Mouse (Mus musculus) frontal cortex, postnatal 10 days (tissue): ENCODE data around the gene Acsm3.
"Not testable (repeated sequence)": the region's sequence is repeated elsewhere in the genome, so short reads cannot be mapped to it uniquely, and the experiment has no call there.

ENCODE experiments used
- DNase-seq, 2 experiments: peaks; one replicate each; pipeline ENCODE4 v3.0.0; 2022; ENCODE audit warnings: low spot score in 2 of 2, mixed read lengths in 1 of 2

Acsm3 gene

DNA sequence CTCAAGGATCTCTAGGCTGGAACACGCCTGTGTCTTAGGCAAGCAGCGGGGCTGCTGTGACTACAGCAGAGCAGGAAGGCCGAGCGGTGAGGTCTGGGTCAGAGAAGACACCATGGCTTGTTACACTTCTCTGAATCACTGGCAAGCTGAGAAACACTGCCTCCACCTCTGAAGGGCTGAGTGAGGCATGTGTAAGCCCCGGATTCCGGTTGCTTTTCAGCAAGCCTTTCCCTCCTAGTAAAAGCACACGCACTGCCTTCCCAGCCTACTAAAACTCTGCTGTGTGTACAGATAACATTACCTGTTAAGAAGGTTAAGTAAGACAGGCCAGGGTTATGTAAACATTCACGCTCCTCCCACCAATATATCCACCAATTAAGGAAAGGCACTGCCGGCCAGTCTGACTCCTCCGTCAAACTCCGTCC, at the start of gene Acsm3:
Acsm3 (plus strand) TSS at position 397 of the 425 bp plus-strand sequence.
- no peak for DNase-seq

DNA sequence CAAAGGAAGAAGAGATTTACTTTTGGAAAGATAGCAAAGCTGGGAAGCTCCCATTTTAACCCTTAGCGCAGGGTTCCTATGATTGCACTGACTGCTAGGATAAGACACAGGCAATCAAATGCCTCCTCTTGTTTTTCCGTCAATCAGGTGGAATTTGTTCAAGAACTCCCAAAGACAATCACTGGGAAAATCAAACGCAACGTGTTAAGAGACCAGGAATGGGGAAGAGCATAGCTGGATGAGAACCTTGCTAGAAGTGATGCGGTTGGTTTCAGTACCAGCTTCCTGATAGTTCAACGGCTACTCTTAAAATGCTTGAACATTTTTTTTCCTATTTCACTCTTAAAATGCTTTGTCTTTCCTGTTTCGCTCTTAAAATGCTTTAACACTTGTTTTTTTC, 46.6 kb upstream of the Acsm3 start:
- DNase-seq, result no peak

DNA sequence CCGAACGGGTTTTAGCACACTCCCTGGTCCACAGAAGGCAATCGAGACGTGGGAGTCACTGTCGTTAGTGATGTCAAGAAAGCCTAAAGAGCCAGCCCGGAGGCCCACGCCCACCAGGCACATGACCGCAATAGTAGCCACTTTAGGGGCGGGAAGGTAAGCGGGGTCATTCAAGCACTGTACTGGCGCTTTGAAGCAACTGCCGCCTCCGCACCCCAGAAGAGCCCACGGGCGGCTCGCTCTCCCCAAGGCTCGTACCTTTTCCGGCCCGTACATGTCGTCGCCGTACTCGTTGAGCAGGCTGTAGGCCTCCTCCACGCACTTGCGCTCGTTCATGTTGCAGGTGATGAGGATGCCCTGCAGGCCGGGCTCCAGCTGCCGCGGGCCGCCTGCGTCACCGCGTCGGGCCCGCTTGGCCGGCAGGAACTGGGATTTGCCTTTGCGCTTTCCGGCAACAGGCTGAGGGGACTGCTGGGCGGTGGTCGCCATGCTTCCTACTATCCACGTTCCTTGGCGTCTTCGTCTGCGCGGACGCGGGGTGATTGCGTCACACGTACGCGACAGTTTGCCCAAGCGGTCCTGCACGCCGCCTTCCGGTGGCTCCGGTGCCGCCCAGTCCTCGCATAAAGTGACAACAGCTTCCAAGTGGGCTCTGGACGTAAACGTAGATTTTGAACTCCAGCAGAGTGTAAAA, 40.3 kb upstream of the Acsm3 start, which contains the start of gene Thumpd1:
Thumpd1 (minus strand) TSS at position 546 of the 694 bp plus-strand sequence.
- peak; percentile 87 to 94 for DNase-seq

DNA sequence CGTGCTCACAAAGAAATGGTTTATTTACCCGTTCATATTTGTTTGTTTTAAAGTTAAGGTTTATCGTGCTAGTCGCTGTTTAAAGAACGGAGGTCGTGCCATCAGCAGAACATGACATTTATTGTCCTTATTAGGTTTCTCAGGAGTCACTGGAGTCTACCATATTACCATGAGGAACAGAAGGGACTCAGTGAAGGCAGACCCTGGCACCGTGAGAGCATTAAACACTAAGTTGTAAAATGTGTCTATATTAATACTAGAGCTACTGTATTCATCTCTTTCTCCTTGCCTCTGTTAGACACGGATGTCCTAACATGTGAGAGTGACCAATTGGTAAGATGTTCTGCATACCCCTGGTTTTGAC, 39.8 kb upstream of the Acsm3 start:
- no peak for DNase-seq

DNA sequence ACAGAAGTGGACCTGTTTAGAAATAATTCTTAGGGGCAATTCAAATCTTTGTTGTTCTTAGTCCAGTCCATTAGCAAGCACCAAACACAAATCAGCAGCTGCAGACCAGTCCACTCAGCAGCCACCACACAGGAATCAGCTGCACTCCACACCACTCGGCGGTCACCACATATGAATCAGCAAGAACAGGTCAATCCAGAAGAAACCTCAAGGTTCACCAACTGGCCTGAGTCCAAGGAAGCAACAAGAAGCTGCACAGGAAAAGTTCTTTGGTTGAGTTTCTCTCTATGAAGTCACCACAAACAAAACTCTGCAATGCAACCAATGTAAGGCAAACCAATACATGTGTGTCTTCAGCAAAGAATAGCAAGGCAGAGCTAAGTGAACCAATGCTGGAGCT, 33.1 kb upstream of the Acsm3 start:
- no peak for DNase-seq

DNA sequence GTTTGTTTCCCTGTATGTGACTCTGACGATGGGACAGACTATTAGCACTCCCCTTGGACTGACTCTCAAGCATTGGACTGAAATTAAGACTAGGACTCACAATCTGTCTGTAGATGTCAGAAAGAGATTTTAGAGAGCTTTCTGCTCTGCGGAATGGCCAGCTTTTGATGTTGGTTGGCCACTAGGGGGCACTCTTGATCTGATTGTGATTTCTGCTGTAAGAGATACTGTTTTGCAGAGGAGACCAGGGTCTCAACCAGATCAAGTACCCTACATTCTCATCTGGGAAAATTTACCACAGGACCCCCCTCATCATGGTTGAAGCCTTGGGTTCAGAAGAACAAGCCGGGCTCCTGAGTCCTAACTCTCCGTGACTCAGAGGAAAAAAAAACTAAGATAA, 29.5 kb upstream of the Acsm3 start:
- DNase-seq, result not testable (repeated sequence)

DNA sequence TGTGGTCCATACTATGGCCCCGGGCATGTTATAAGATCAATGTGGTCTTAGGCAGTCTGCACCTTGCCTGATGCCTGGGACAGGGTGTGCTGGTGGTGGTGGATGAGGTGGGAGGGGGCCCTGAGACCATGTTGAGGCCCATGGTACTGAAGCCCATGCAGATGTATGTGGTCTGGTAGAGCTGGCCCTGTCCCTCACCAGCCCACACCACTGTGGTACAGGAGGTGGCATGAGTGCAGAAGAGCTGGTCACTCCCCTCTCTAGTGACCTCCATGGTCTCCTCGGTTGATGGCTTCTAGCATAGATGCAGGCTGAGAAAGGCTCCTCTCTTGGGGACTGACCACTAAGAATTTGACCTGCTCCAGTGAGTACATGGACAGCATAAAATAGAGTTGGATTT, 21.8 kb upstream of the Acsm3 start:
- DNase-seq, result no peak

DNA sequence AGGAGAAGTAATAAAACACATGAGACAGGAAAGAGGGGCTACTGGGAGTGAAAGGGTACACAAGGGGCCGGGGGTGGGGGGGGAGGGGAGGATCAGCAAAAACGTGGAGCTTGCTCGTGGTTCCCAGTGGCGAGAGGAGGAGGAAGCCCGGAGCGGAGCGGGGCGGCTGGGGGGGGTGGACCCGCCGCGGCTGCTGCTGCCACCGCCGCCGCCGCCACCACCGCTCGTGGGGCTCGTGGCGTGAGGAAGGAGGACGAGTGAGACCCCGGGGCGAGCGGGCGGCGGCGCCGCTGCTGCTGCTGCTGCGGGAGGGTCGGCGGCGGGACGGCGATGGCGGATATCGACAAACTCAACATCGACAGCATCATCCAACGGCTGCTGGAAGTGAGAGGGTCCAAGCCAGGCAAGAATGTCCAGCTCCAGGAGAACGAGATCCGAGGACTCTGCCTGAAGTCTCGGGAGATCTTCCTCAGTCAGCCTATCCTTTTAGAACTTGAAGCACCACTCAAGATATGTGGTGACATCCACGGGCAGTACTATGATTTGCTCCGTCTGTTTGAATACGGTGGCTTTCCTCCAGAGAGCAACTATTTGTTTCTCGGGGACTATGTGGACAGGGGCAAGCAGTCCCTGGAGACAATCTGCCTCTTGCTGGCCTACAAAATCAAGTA, 20.8 kb upstream of the Acsm3 start:
- DNase-seq, result not testable (repeated sequence)

DNA sequence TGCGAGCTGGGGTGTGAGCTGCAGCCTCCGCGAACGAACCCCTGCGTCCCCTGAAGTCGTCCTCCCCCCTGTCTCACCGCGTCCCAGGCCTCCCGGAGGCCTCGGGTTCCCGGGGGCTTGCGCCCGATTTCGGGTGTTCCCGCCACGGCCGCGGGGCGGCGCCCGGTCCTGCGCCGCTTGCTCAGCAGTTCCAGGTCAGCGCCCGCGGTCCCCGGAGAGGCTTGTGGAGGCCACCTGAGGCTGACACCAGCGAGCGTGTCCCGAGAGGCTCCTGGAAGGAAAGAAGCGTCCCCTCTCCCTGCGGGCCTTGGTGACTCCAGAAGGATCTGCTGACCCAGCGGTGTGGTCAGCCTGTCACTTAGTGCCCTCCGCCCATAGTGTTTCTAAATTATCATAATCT, 16.4 kb upstream of the Acsm3 start:
- no peak for DNase-seq

DNA sequence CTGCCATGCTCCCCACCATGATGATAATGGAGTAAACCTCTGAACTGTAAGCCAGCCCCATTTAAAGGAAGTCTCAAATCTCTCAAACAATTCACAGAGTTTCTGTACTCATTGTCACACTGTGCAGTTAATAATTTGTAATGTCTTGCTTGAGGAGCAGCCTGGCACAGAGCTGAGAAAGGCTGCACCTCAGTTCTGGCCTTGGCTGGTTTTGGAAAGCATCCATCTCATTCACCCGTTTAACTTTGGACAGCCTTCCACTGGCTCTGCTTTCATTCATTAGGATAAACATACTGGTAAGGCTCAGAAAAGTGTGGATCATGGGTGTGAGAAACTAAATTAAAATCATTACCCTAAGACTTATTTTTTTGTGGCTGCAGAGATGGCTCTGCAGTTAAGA, 14.9 kb upstream of the Acsm3 start:
- no peak for DNase-seq

DNA sequence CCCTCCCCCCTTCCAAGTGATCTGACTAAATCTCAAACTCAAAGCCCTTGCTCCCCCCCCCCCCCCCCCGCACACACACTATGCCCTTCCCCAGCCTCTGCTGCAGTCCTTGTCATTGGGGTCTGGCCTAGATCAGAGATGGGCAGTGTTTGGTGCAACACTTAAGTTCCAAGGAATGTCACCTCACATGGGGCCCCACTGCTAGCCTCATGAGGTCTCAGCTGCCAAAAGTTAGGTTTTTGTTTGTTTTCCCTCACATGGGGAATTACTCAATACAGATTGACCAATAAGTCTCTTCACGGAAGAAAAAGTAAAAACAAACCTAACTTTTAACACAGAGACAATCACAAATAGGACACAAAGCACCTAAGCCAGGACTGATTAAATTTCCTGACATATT, 12.0 kb upstream of the Acsm3 start:
- no peak for DNase-seq

DNA sequence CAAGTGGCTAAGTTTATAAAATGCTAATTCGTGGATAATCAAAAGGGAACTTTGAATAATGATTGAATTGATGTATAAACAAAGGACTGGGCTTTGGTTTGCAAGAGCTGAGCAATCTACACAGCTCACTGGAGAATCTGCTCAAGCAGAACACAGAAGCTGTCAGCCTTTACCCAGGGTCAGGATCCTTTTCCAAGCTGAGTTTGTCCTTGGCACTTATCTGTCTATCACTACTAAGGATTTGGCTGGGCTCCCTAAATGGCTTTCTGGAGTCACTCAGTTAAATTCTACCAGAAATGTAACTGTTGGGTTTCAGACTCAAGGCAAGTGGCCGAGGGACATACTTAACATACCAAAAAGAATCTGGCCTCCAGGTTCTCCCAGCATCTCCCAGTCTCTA, 10.8 kb upstream of the Acsm3 start:
- DNase-seq, result no peak

DNA sequence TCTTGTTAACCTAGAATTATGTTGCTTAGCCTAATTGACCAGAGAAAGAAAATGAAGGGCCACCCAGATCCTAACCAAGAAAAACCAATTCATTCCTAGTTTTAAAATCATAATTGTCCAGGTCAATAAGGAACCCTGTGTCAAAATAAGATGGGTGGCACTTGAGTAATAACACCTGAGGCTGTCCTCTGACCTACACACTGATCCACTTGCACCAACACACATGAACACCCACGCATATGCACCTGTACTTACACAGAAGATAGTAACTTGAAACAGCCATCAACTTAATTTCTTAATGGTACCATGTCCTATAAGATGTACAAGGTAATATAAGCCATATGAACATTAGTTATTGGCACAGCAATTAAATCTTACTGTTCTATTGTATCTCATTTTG, 7.0 kb upstream of the Acsm3 start:
- no peak for DNase-seq

DNA sequence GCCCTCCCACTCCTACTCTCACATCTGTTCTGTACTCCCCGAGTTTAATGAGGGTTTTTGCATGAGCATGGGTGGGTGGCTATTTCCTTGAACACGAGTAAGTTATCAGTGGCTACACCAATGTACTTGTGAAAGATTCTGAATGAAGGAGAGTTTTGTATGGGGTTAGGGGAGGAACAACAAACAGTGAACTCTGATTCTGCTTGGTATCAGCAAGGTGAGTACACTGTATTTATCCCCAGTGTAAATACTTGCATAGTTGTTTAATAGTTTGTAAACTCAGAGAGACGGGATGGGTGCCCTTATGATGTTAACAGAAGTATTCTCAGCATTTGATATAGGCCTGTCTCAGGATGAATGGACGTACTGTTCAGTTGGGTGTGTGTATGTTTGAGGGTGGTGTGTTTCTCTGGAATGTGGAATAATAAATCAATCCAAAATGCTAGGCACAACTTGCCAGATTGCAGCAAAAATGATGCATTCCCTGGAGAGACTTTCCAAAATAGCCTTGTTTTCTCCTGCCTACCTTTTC, 1.5 kb downstream of the Acsm3 start:
- no peak for DNase-seq

DNA sequence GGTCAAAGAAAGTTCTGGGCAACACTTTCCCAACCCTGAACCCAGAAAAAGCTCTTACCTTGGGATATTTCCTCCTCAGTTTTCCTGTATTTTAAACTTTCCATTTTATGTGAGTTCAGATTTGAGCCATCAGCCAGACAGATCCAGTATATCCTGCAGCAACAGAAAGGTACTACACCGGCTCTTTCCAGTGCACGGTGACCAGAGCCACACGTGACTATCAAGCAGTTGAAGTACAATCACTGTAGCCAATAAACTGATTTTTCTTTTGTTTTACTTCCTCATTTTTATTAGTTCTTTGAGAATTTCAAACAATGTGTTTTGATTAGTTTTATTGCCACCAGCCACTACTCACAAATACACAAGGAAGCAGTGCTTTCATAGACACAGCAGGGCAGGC, 3.7 kb downstream of the Acsm3 start:
- no peak for DNase-seq

DNA sequence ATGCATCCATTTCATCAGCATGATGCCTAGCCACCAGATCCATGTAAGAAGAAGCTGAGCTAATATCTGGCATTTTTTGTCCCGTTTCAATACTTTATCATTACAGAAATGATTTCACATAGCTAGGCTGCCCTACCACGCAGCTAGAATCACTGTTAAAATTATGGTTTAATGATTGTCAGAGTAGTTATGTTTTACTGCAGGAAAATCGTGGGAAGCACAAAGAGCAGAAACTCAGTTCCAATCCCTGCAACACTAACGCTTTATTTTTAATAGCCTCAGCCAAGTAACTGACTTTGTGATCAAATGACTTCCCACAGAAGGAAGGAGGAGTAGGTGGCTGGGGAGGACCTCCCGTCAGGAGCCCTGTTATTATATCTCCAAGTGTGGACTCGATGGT, 6.3 kb downstream of the Acsm3 start:
- DNase-seq, result no peak

DNA sequence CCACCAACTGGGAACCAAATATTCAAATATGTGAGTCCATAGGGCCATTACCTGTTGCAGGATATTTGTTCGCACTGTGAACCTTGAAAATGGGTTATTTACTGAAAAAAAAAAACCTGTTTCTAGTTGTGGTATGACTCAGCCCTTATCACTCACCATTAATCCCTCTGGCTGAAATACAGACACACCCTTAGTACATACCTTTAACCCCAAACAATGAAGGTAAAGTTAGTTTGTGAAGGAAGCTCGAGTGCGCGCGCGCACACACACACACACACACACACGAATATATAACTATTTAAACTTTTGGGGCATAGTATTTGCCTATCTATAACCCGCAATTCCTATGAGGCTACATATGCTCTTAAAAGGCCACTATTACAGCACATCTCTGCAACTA, 9.2 kb downstream of the Acsm3 start:
- DNase-seq, result no peak

DNA sequence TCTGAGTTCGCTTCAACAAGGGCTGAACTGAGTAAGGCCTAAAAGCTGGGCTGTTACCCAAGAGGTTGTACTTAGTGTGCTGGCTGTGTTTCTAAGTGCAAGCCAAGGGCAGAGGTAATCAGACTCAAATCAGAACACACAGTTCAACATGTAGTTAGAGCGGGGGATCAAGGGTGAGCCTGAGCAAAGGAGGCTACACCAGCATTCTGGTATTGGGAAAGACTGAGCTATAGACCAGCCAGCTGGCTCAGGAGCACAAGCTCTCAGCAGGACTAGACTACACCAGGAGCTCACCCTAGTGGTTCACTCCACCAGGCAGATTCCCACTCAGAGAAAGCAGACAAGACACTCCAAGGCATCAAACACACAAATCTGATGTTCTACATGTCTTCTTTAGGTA, 22.7 kb downstream of the Acsm3 start:
- DNase-seq, result no peak

DNA sequence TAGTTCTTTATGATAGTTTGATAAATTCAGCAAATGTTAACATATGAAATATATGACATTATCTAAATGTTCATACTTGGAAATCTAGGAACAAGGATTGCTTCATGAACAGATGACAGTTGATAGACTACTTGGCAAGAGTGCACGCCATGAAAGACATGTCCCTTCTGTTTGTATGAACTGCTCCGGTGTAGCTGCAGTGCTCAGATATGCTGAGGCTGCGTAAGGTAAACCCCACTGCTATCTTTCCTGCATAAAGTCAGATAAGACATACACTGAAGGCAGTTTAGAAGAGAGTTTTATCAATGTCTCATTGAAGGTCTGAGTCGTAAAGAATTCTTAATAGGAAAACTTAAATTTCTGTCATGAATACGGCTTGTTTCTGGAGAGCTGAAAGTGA, 24.2 kb downstream of the Acsm3 start:
- DNase-seq, result no peak

DNA sequence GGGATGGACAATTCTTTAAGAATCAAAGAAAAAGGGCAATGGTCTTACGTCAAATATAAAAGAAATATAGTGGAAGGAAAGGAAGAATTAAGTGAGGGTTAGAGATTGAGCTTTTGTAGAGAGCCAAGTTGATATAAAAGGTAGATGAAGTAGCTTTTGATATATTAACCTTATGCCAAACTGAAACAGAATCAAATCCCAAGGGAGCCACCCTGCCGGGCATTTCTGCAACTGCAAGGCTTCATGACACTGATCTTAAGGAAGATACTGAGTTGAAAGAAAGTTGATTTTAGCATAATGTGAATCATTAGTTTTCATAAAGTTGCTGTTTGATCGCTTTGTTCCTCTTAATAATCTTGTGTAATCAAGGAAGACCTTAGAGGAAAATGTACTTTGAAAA, 28.3 kb downstream of the Acsm3 start:
- DNase-seq, result no peak

DNA sequence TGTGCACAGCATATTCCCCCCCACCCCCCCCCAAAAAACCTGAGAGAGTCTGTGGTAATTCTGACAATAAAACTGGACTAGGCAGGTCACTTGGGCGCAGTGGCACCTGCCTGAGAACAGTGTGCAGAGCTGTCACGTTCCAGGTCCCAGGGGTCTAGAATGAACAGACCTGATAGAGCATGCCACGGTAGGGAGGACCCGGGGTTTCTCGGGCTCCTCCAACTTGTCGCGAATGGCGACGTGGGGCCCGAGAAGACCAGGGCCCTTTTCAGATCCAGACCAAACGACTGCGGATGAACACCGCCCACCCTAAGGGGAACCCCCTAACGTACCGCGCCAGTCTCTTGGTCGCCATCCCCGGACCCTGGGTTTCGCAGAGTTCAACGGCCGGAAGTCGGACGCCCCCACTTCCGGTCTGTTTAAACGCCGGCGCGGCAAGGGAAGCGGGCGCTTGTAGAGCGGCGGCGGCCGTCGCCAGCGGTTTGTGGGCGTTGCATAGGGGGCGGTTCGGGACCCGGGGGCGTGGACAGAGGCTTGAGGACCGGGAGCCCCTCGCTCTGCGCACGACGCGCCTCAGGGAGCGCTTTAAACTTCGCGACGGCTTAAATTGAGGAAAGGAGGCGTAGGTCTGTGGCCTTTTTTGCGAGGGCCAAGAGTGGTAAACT, 33.0 kb downstream of the Acsm3 start, which contains the start of the genes Rexo5 and Eri2:
Rexo5 (plus strand) TSS at position 421 of the 665 bp plus-strand sequence.
Eri2 (minus strand) TSS at position 473 of the 665 bp plus-strand sequence.
- peak; percentile 57 to 75 for DNase-seq

DNA sequence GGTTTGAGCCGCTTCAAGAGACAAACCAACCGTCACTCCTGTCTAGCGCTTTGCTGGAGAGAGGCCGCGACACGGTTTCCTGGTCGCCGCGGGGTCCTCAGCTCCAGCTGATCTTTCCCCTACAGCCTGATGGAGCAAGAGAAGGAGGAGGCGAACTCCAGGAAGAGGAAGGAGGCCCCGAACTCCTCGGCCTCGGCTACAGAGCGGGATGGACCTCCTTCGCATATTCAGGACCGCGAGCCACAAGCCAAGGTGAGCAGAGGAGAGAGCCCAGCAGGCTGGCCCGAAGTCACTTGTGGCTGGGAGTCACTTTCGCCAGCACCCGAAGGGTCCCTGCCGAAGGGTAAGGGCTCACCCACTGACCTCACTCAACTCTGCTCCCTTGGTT, 33.5 kb downstream of the Acsm3 start:
- peak in 1 of 2 experiments; percentile 5 for DNase-seq

DNA sequence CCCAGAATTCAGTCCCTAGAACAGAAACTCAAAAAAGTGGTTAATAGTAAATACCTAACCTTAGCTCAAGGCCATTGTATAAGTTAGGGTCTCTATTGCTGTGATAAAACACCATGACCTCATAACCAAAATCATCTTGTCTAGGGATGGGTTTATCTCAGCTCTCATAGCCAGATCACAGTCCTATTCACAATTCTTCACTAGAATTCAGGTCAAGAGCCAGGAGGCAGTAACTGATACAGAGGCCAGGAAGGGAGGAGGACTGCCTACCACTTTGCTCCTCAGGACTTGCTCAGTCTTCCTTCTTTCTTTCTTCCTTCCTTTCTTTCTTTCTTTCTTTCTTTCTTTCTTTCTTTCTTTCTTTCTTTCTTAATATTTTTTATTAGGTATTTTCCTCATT, 34.6 kb downstream of the Acsm3 start:
- no peak for DNase-seq
